Mouse (Mus musculus): ENCODE measurements around the gene Gpc6. TPM values are rescaled to one million over a fixed set of nuclear protein-coding genes. Genes with fewer than 3 reads are reported as not detected.
A peak's percentile ranks its signal among the peaks of the same experiment; 100 is the strongest.

The Gpc6 gene
- polyA plus RNA-seq, 1 experiment from 2014 or later, result 57.9 TPM

GRCm38 (mm10) chr14:117939471-117939870 lies 1014.4 kb downstream of the Gpc6 start:
- Histone ChIP-seq H3K9me3 (ENCODE audit: control insufficient read depth, low read length) (no peaks in the 10 kb centered on the region), H3K4me3 (ENCODE audit: low read depth, low read length) (no peak overlapping the region), H3K4me2 (ENCODE audit: low read length) (no peak overlapping the region), H3K9ac (ENCODE audit: low read length) (no peak overlapping the region), H3K27me3 (replicated peaks; ENCODE audit: control insufficient read depth, insufficient read depth, low read length) (no peaks in the 10 kb centered on the region), H3K4me1 (replicated peaks; ENCODE audit: control insufficient read depth, insufficient read depth, low read length) (no peaks in the 10 kb centered on the region), H3K36me3 (ENCODE audit: control insufficient read depth, insufficient read depth, low read length) (no peaks in the 10 kb centered on the region), H3K27ac (ENCODE audit: low read depth) (no peak overlapping the region)
- no peak for ATAC-seq (replicated peaks; ENCODE audit: low FRiP score, low TSS enrichment, low read depth)
- 96% methylated on average over 7 of the region's 7 CpGs for WGBS
- no peak for DNase-seq (ENCODE audit: low spot score)

GRCm38 (mm10) chr14:117945920-117946503 lies 1020.9 kb downstream of the Gpc6 start:
- WGBS, result 75% methylated on average over 4 of the region's 4 CpGs
- H3K36me3 ChIP-seq (ENCODE audit: control insufficient read depth, insufficient read depth, low read length), result no peaks in the 10 kb centered on the region
- H3K4me3 ChIP-seq (ENCODE audit: low read depth, low read length), result no peak overlapping the region
- no peak overlapping the region for H3K27ac ChIP-seq (ENCODE audit: low read depth)
- DNase-seq (ENCODE audit: low spot score) (no peak), ATAC-seq (replicated peaks; ENCODE audit: low FRiP score, low TSS enrichment, low read depth) (no peak)
- H3K9me3 ChIP-seq (ENCODE audit: control insufficient read depth, low read length), result no peaks in the 10 kb centered on the region
- no peak overlapping the region for H3K4me2 ChIP-seq (ENCODE audit: low read length)
- no peak overlapping the region for H3K9ac ChIP-seq (ENCODE audit: low read length)
- no peaks in the 10 kb centered on the region for H3K27me3 ChIP-seq (replicated peaks; ENCODE audit: control insufficient read depth, insufficient read depth, low read length)
- H3K4me1 ChIP-seq (replicated peaks; ENCODE audit: control insufficient read depth, insufficient read depth, low read length), result no peaks in the 10 kb centered on the region

GRCm38 (mm10) chr14:117951265-117951664 lies 1026.2 kb downstream of the Gpc6 start:
- DNase-seq (ENCODE audit: low spot score), result no peak
- Histone ChIP-seq H3K4me1 (replicated peaks; ENCODE audit: control insufficient read depth, insufficient read depth, low read length) (no peaks in the 10 kb centered on the region), H3K4me3 (ENCODE audit: low read depth, low read length) (no peak overlapping the region), H3K9me3 (ENCODE audit: control insufficient read depth, low read length) (no peaks in the 10 kb centered on the region), H3K36me3 (ENCODE audit: control insufficient read depth, insufficient read depth, low read length) (no peaks in the 10 kb centered on the region), H3K27me3 (replicated peaks; ENCODE audit: control insufficient read depth, insufficient read depth, low read length) (no peaks in the 10 kb centered on the region), H3K9ac (ENCODE audit: low read length) (no peak overlapping the region), H3K27ac (ENCODE audit: low read depth) (no peak overlapping the region), H3K4me2 (ENCODE audit: low read length) (no peak overlapping the region)
- no peak for ATAC-seq (replicated peaks; ENCODE audit: low FRiP score, low TSS enrichment, low read depth)
- WGBS, result 67% methylated on average over 15 of the region's 15 CpGs

- H3K9ac ChIP-seq (ENCODE audit: low read length), result no peak overlapping the region
- no peaks in the 10 kb centered on the region for H3K27me3 ChIP-seq (replicated peaks; ENCODE audit: control insufficient read depth, insufficient read depth, low read length)
- no peaks in the 10 kb centered on the region for H3K4me1 ChIP-seq (replicated peaks; ENCODE audit: control insufficient read depth, insufficient read depth, low read length)
- no peak overlapping the region for H3K4me2 ChIP-seq (ENCODE audit: low read length)
- peak; percentile 66; the same call in 1 of the 2 replicates for ATAC-seq (replicated peaks; ENCODE audit: low FRiP score, low TSS enrichment, low read depth)
- no peak overlapping the region for H3K4me3 ChIP-seq (ENCODE audit: low read depth, low read length)
- WGBS, result 50% methylated on average over 5 of the region's 5 CpGs
- no peaks in the 10 kb centered on the region for H3K9me3 ChIP-seq (ENCODE audit: control insufficient read depth, low read length)
- no peak overlapping the region for H3K27ac ChIP-seq (ENCODE audit: low read depth)
- no peaks in the 10 kb centered on the region for H3K36me3 ChIP-seq (ENCODE audit: control insufficient read depth, insufficient read depth, low read length)
- no peak for DNase-seq (ENCODE audit: low spot score)
Measured at GRCm38 (mm10) chr14:117951686-117952085, 1026.6 kb downstream of the Gpc6 start.

GRCm38 (mm10) chr14:117956051-117956450 lies 1030.9 kb downstream of the Gpc6 start:
- no peaks in the 10 kb centered on the region for H3K36me3 ChIP-seq (ENCODE audit: control insufficient read depth, insufficient read depth, low read length)
- DNase-seq (ENCODE audit: low spot score), result no peak
- no peak for ATAC-seq (replicated peaks; ENCODE audit: low FRiP score, low TSS enrichment, low read depth)
- H3K27ac ChIP-seq (ENCODE audit: low read depth), result no peak overlapping the region
- no peaks in the 10 kb centered on the region for H3K9me3 ChIP-seq (ENCODE audit: control insufficient read depth, low read length)
- H3K4me1 ChIP-seq (replicated peaks; ENCODE audit: control insufficient read depth, insufficient read depth, low read length), result no peaks in the 10 kb centered on the region
- H3K27me3 ChIP-seq (replicated peaks; ENCODE audit: control insufficient read depth, insufficient read depth, low read length), result no peaks in the 10 kb centered on the region
- WGBS, result 78% methylated on average over 3 of the region's 3 CpGs
- no peak overlapping the region for H3K4me2 ChIP-seq (ENCODE audit: low read length)
- H3K4me3 ChIP-seq (ENCODE audit: low read depth, low read length), result no peak overlapping the region
- no peak overlapping the region for H3K9ac ChIP-seq (ENCODE audit: low read length)

GRCm38 (mm10) chr14:117958389-117958788 lies 1033.3 kb downstream of the Gpc6 start:
- H3K4me1 ChIP-seq (replicated peaks; ENCODE audit: control insufficient read depth, insufficient read depth, low read length), result no peaks in the 10 kb centered on the region
- whole genome bisulfite sequencing, result 88% methylated on average over 11 of the region's 11 CpGs

GRCm38 (mm10) chr14:117961267-117961666 lies 1036.2 kb downstream of the Gpc6 start:
- Histone ChIP-seq H3K4me1 (replicated peaks; ENCODE audit: control insufficient read depth, insufficient read depth, low read length) (no peaks in the 10 kb centered on the region), H3K4me2 (ENCODE audit: low read length) (no peak overlapping the region), H3K9me3 (ENCODE audit: control insufficient read depth, low read length) (no peaks in the 10 kb centered on the region), H3K27me3 (replicated peaks; ENCODE audit: control insufficient read depth, insufficient read depth, low read length) (no peaks in the 10 kb centered on the region), H3K27ac (ENCODE audit: low read depth) (no peak overlapping the region), H3K4me3 (ENCODE audit: low read depth, low read length) (no peak overlapping the region), H3K9ac (ENCODE audit: low read length) (no peak overlapping the region), H3K36me3 (ENCODE audit: control insufficient read depth, insufficient read depth, low read length) (0 out of 2 replicates have a peak, but pooled peaks cover 5% of the 10 kb centered on the region)
- no peak for ATAC-seq (replicated peaks; ENCODE audit: low FRiP score, low TSS enrichment, low read depth)
- DNase-seq (ENCODE audit: low spot score), result no peak
- 49% methylated on average over 6 of the region's 6 CpGs for WGBS

More at GRCm38 (mm10) chr14:117958389-117958788, 1033.3 kb downstream of the Gpc6 start:
- no peak for DNase-seq (ENCODE audit: low spot score)
- no peak for ATAC-seq (replicated peaks; ENCODE audit: low FRiP score, low TSS enrichment, low read depth)
- Histone ChIP-seq H3K4me2 (ENCODE audit: low read length) (no peak overlapping the region), H3K27me3 (replicated peaks; ENCODE audit: control insufficient read depth, insufficient read depth, low read length) (no peaks in the 10 kb centered on the region), H3K27ac (ENCODE audit: low read depth) (no peak overlapping the region), H3K4me3 (ENCODE audit: low read depth, low read length) (no peak overlapping the region), H3K9ac (ENCODE audit: low read length) (no peak overlapping the region), H3K9me3 (ENCODE audit: control insufficient read depth, low read length) (no peaks in the 10 kb centered on the region), H3K36me3 (ENCODE audit: control insufficient read depth, insufficient read depth, low read length) (no peaks in the 10 kb centered on the region)

GRCm38 (mm10) chr14:117961844-117962243 lies 1036.7 kb downstream of the Gpc6 start:
- no peak overlapping the region for H3K9ac ChIP-seq (ENCODE audit: low read length)
- ATAC-seq (replicated peaks; ENCODE audit: low FRiP score, low TSS enrichment, low read depth) (no peak), DNase-seq (ENCODE audit: low spot score) (no peak)
- no peak overlapping the region for H3K27ac ChIP-seq (ENCODE audit: low read depth)
- no peak overlapping the region for H3K4me3 ChIP-seq (ENCODE audit: low read depth, low read length)
- no peaks in the 10 kb centered on the region for H3K4me1 ChIP-seq (replicated peaks; ENCODE audit: control insufficient read depth, insufficient read depth, low read length)
- H3K27me3 ChIP-seq (replicated peaks; ENCODE audit: control insufficient read depth, insufficient read depth, low read length), result no peaks in the 10 kb centered on the region
- H3K9me3 ChIP-seq (ENCODE audit: control insufficient read depth, low read length), result no peaks in the 10 kb centered on the region
- H3K36me3 ChIP-seq (ENCODE audit: control insufficient read depth, insufficient read depth, low read length), result peaks cover 9% of the 10 kb centered on the region; the same call in 1 of the 2 replicates
- H3K4me2 ChIP-seq (ENCODE audit: low read length), result no peak overlapping the region
- WGBS, result 86% methylated on average over 6 of the region's 6 CpGs

- no peaks in the 10 kb centered on the region for H3K4me1 ChIP-seq (replicated peaks; ENCODE audit: control insufficient read depth, insufficient read depth, low read length)
- H3K27ac ChIP-seq (ENCODE audit: low read depth), result no peak overlapping the region
- DNase-seq (ENCODE audit: low spot score) (no peak), ATAC-seq (replicated peaks; ENCODE audit: low FRiP score, low TSS enrichment, low read depth) (no peak)
- peaks cover 9% of the 10 kb centered on the region; the same call in 1 of the 2 replicates for H3K36me3 ChIP-seq (ENCODE audit: control insufficient read depth, insufficient read depth, low read length)
- WGBS, result 59% methylated on average over 4 of the region's 4 CpGs
- no peaks in the 10 kb centered on the region for H3K27me3 ChIP-seq (replicated peaks; ENCODE audit: control insufficient read depth, insufficient read depth, low read length)
- no peak overlapping the region for H3K4me3 ChIP-seq (ENCODE audit: low read depth, low read length)
- no peak overlapping the region for H3K9ac ChIP-seq (ENCODE audit: low read length)
- no peaks in the 10 kb centered on the region for H3K9me3 ChIP-seq (ENCODE audit: control insufficient read depth, low read length)
- H3K4me2 ChIP-seq (ENCODE audit: low read length), result no peak overlapping the region
Measured at GRCm38 (mm10) chr14:117962453-117962852, 1037.3 kb downstream of the Gpc6 start.
